Mouse (Mus musculus): ENCODE data around the gene Scgb1b10. TPM values are rescaled to one million over a fixed set of nuclear protein-coding genes. Genes with fewer than 3 reads are reported as not detected.
"Not testable (repeated sequence)": the region's sequence is repeated elsewhere in the genome, so short reads cannot be mapped to it uniquely, and the experiment has no call there.

Gene Scgb1b10
- total RNA-seq (2014; rRNA removed): not detected in 2 replicates
- polyA plus RNA-seq (2015; fragmentation: Nextera tagmentation; extraction: Ambion mirVana): not detected in 2 replicates

DNA sequence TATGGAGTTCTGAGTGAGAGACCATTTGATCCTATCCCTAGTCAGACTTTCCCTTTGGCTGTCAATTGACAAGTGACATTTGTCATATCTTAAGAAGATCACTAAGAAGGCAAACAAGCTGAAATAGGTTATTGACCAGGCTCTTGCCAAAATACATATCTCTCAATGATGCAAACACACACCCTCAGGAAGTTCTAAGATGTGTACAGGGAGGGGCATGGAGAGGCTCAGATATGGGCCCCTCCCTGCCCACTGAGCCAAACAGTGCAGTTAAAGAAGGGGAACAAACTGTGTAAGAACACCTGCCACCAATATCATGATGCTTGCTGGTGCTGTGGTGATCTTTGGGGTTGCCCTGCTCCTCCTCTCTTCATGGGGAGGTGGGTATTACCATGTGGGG lies at the start of gene Scgb1b10:
Scgb1b10 (plus strand) TSS at position 301 of the 400 bp plus-strand sequence.
- H3K9me3 ChIP-seq (ENCODE audit: low read length); H3K9ac ChIP-seq (replicated peaks; ENCODE audit: low read length, poor library complexity, severe bottlenecking); H3K27me3 ChIP-seq (ENCODE audit: insufficient read depth, low read length); H3K36me3 ChIP-seq (ENCODE audit: insufficient read depth, low read length); H3K4me1 ChIP-seq (ENCODE audit: insufficient read depth, low read length); H3K4me3 ChIP-seq (ENCODE audit: low read depth, low read length); H3K27ac ChIP-seq (ENCODE audit: low read depth, low read length); H3K4me2 ChIP-seq (ENCODE audit: low read depth, low read length, poor library complexity, severe bottlenecking); ATAC-seq (ENCODE audit: low FRiP score); DNase-seq (ENCODE audit: low spot score): not testable (repeated sequence)

Other genes starting within 250 kb of the Scgb1b10 start
- not detected in 2 replicates for gene Scgb2b11, start 110.3 kb downstream of the Scgb1b10 start, total RNA-seq (2014; rRNA removed)
- gene Scgb2b11, start 110.3 kb downstream of the Scgb1b10 start, polyA plus RNA-seq (2015; fragmentation: Nextera tagmentation; extraction: Ambion mirVana): not detected in 2 replicates
- gene Scgb1b11, start 122.0 kb downstream of the Scgb1b10 start, total RNA-seq (2014; rRNA removed): not detected in 2 replicates
- not detected in 2 replicates for gene Scgb1b11, start 122.0 kb downstream of the Scgb1b10 start, polyA plus RNA-seq (2015; fragmentation: Nextera tagmentation; extraction: Ambion mirVana)
- gene Scgb2b12, start 226.4 kb downstream of the Scgb1b10 start, total RNA-seq (2014; rRNA removed): not detected in 2 replicates
- not detected in 2 replicates for gene Scgb2b12, start 226.4 kb downstream of the Scgb1b10 start, polyA plus RNA-seq (2015; fragmentation: Nextera tagmentation; extraction: Ambion mirVana)
- not detected in 2 replicates for gene Scgb1b12, start 233.3 kb downstream of the Scgb1b10 start, total RNA-seq (2014; rRNA removed)
- gene Scgb1b12, start 233.3 kb downstream of the Scgb1b10 start, polyA plus RNA-seq (2015; fragmentation: Nextera tagmentation; extraction: Ambion mirVana): not detected in 2 replicates

All from midbrain, postnatal 0 days (tissue).